Mouse (Mus musculus): ENCODE data around the gene Elmo1. TPM values are rescaled to one million over a fixed set of nuclear protein-coding genes. Genes with fewer than 3 reads are reported as not detected.

The Elmo1 gene
- polyA plus RNA-seq, 1 experiment from 2014 or later = 43.2 TPM

DNA sequence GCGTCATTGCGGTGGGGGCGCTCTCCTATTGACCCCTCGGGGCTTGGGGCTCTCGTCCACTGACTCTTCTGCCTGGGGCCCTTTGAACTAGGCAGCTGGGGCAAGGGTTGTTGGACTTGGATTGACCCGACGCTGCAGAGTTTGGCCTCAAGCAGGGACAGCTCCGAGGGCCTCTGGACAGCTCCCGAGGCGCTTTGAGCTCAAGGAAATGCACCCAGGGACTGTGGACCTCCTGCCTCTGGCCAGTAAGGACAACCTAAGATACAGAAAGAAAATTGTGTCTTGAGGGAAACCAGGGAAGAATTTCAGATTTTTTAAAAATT, 1.2 kb downstream of the Elmo1 start:
- Histone ChIP-seq H3K27ac (ENCODE audit: low read length) (no peak overlapping the region; the same call in 1 of the 2 replicates), H3K27me3 (ENCODE audit: control insufficient read depth, insufficient read depth, low read depth, low read length) (no peaks in the 10 kb centered on the region), H3K36me3 (ENCODE audit: control insufficient read depth, insufficient read depth, low read length) (no peaks in the 10 kb centered on the region), H3K4me1 (ENCODE audit: control insufficient read depth, insufficient read depth, low read length) (peaks cover 8% of the 10 kb centered on the region; the same call in 1 of the 2 replicates), H3K9me3 (replicated peaks; ENCODE audit: control insufficient read depth, low read length, poor library complexity, severe bottlenecking) (no peaks in the 10 kb centered on the region), H3K9ac (ENCODE audit: low read depth, low read length) (peak overlapping the region; percentile 81), H3K4me2 (ENCODE audit: low read length) (peak overlapping the region; percentile 94), H3K4me3 (ENCODE audit: low read depth, low read length) (peak overlapping the region; percentile 88)
- WGBS = 2% methylated on average over 10 of the region's 10 CpGs
- peak; percentile 15; the same call in 1 of the 2 replicates for ATAC-seq

DNA sequence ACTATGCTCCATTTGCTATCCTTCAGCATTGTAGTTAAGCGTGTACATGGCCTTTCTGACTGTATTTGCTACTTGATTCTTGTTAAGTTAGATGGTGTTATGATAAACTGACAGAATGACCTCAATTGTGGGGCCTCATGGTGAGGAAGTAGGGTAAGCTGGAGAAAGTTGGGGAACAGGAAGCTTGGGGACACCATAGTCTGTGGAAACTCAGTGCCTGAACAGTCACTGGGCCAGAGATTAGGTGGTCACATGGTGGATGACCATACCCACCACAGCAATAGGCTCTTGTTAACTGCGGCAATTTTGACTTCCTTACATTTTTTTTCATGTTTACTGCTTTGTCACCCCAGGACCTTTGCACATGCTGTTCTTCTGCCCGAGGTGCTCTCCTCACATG, 1.9 kb downstream of the Elmo1 start:
- H3K36me3 ChIP-seq (ENCODE audit: control insufficient read depth, insufficient read depth, low read length) = no peaks in the 10 kb centered on the region
- peaks cover 8% of the 10 kb centered on the region; the same call in 1 of the 2 replicates for H3K4me1 ChIP-seq (ENCODE audit: control insufficient read depth, insufficient read depth, low read length)
- H3K9me3 ChIP-seq (replicated peaks; ENCODE audit: control insufficient read depth, low read length, poor library complexity, severe bottlenecking) = no peaks in the 10 kb centered on the region
- no peak overlapping the region for H3K4me2 ChIP-seq (ENCODE audit: low read length)
- no peaks in the 10 kb centered on the region for H3K27me3 ChIP-seq (ENCODE audit: control insufficient read depth, insufficient read depth, low read depth, low read length)
- no peak overlapping the region for H3K4me3 ChIP-seq (ENCODE audit: low read depth, low read length)
- no peak overlapping the region for H3K9ac ChIP-seq (ENCODE audit: low read depth, low read length)
- WGBS = 85% methylated on average over 3 of the region's 3 CpGs
- ATAC-seq = no peak
- no peak overlapping the region for H3K27ac ChIP-seq (ENCODE audit: low read length)

DNA sequence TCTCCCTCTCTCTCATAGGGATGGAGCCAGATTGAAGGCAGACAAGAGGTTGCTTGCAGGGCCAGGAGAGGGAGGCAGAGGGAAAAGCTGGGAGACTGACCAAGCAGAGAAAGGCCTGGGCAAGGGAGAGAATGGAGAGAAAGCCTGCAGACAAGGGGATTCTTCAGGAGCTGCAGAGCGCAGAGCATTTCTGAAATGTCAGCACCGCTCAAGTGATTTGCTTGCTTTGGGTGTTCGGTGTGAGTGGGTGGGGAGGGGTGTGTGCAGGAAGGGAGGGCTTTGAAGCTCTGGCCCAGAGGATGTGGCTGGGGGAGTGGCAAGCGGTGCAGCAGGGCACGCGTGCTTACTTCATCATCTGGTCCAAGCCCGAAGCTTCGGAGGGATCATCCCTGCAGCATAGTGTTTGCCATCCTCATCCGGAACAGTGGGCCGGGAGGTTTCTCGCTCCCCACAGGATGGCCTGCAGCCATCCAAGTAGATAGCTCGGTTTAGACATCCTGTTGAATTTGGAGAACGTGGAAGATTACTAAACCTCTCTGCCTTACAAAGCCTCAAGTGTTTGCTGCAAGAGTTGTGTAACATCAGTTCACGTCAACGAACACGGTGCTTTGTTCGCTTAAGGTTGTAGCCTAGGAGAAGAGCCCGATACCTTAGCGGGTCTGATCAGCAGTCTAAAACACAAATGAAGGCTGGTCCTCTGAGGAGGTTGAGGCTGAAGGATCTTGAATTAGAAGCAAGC, 3.1 kb downstream of the Elmo1 start:
- H3K9ac ChIP-seq (ENCODE audit: low read depth, low read length) = no peak overlapping the region
- 71% methylated on average over 19 of the region's 19 CpGs for WGBS
- no peaks in the 10 kb centered on the region for H3K27me3 ChIP-seq (ENCODE audit: control insufficient read depth, insufficient read depth, low read depth, low read length)
- H3K9me3 ChIP-seq (replicated peaks; ENCODE audit: control insufficient read depth, low read length, poor library complexity, severe bottlenecking) = no peaks in the 10 kb centered on the region
- no peaks in the 10 kb centered on the region for H3K36me3 ChIP-seq (ENCODE audit: control insufficient read depth, insufficient read depth, low read length)
- no peak overlapping the region for H3K27ac ChIP-seq (ENCODE audit: low read length)
- no peak overlapping the region for H3K4me2 ChIP-seq (ENCODE audit: low read length)
- no peak for ATAC-seq
- no peak overlapping the region for H3K4me3 ChIP-seq (ENCODE audit: low read depth, low read length)
- H3K4me1 ChIP-seq (ENCODE audit: control insufficient read depth, insufficient read depth, low read length) = peaks cover 8% of the 10 kb centered on the region; the same call in 1 of the 2 replicates

DNA sequence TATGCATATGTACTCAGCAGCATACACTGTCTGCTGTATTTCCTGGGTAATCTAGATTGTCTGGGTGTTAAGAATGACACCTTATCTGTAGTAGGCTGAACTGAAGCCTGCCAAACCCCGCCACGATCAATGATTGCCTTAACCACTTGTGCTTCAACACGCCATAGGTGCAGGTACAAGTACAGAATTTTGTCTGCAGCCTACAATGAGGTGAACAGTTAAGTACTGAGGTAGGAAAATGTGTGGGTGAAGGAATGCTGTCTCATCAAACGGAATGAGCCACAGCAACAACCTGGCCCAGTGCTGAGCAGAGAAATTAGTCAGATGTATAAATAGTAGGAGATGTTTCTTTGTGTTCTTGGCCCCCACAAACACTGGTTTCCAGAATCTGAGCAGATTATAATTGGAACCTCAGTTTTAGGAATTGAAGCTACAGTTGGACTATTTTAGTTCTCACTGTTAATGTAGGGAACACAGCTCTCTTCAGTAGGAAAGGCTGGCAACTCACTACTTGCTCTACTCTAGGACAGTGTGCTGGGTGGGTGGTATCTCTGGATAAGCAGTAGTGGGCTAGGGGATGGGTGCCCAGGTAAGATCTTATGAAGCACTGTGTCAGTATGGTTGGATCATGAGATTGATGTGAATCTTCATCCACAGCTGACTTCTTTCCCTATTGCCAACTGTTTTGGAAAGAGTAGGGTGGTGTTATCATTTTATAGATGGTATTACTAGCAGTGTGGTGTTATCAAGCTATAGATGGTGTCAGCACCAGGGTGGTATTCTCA, 4.7 kb downstream of the Elmo1 start:
- H3K9me3 ChIP-seq (replicated peaks; ENCODE audit: control insufficient read depth, low read length, poor library complexity, severe bottlenecking) = no peaks in the 10 kb centered on the region
- H3K4me3 ChIP-seq (ENCODE audit: low read depth, low read length) = no peak overlapping the region
- no peaks in the 10 kb centered on the region for H3K27me3 ChIP-seq (ENCODE audit: control insufficient read depth, insufficient read depth, low read depth, low read length)
- 95% methylated on average over 4 of the region's 4 CpGs for WGBS
- no peaks in the 10 kb centered on the region for H3K36me3 ChIP-seq (ENCODE audit: control insufficient read depth, insufficient read depth, low read length)
- no peak overlapping the region for H3K27ac ChIP-seq (ENCODE audit: low read length)
- H3K4me1 ChIP-seq (ENCODE audit: control insufficient read depth, insufficient read depth, low read length) = 0 out of 2 replicates have a peak, but pooled peaks cover 2% of the 10 kb centered on the region
- no peak for ATAC-seq
- H3K9ac ChIP-seq (ENCODE audit: low read depth, low read length) = no peak overlapping the region
- H3K4me2 ChIP-seq (ENCODE audit: low read length) = no peak overlapping the region

DNA sequence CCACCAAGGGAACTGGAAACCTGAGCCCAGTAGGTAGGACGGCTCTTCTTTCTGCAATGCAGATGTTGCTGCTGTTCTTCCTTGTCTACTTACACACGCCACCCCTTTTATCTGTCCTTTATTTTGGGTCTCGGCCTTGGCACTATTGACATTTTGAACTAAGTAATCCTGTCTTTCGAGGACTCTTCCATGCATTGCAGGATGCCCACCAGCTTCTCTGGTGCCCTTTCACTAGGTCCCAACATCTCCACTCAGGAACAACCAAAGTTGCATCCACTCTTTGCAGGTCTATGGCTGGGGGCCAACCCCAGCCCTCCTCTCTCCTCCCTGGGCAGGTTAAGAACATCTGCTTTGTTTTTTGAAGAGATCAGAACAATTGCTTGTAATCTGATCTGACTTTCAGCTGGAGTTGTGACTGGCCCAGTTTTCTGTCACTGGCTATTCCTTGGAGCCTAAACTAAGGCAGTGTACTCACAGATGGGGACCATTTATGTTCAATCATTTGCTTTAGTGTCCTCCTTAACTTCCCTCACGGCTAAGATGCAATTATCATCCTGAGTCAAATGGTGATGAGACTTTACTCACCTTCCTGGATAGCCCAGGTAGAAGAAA, 6.7 kb downstream of the Elmo1 start:
- Histone ChIP-seq H3K27ac (ENCODE audit: low read length) (no peak overlapping the region), H3K4me2 (ENCODE audit: low read length) (no peak overlapping the region), H3K4me1 (ENCODE audit: control insufficient read depth, insufficient read depth, low read length) (no peaks in the 10 kb centered on the region), H3K9me3 (replicated peaks; ENCODE audit: control insufficient read depth, low read length, poor library complexity, severe bottlenecking) (no peaks in the 10 kb centered on the region), H3K4me3 (ENCODE audit: low read depth, low read length) (no peak overlapping the region), H3K36me3 (ENCODE audit: control insufficient read depth, insufficient read depth, low read length) (no peaks in the 10 kb centered on the region), H3K27me3 (ENCODE audit: control insufficient read depth, insufficient read depth, low read depth, low read length) (no peaks in the 10 kb centered on the region), H3K9ac (ENCODE audit: low read depth, low read length) (no peak overlapping the region)
- no peak for ATAC-seq
- 66% methylated on average over 5 of the region's 5 CpGs for WGBS

DNA sequence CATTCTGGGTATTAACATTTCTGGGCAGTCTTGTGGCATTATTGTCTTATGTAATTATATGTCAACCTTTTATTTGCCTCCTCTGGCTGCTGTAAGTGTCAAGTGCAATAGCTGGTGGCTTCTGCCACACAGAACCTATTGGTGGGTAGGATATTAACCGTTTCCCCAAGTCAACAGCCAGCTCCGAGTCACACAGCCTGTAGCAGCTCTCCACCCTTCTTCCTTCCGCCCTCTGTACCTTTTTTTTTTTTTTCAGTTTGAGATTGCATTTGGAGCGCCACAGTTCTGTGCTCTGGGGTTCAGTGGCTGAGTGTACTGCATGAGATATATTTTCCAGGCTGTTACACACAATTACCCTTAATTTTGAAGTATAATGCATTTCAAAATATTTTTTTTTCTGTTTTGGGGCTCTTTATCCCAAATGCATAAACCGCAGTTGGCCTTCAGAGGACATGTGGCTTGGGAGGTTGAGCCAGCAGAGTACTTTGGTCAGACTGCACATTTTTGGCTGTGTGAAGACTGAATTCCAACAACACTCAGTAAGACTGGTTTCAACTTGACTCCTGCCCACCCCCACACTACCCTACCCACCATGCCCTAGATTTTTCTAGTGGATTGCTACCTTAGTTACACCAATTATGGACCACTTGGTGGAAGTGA, 7.7 kb downstream of the Elmo1 start:
- Histone ChIP-seq H3K4me1 (ENCODE audit: control insufficient read depth, insufficient read depth, low read length) (no peaks in the 10 kb centered on the region), H3K27me3 (ENCODE audit: control insufficient read depth, insufficient read depth, low read depth, low read length) (no peaks in the 10 kb centered on the region), H3K27ac (ENCODE audit: low read length) (no peak overlapping the region), H3K9me3 (replicated peaks; ENCODE audit: control insufficient read depth, low read length, poor library complexity, severe bottlenecking) (no peaks in the 10 kb centered on the region), H3K9ac (ENCODE audit: low read depth, low read length) (no peak overlapping the region), H3K4me3 (ENCODE audit: low read depth, low read length) (no peak overlapping the region), H3K4me2 (ENCODE audit: low read length) (no peak overlapping the region), H3K36me3 (ENCODE audit: control insufficient read depth, insufficient read depth, low read length) (no peaks in the 10 kb centered on the region)
- no peak for ATAC-seq
- 67% methylated on average over 5 of the region's 5 CpGs for WGBS

DNA sequence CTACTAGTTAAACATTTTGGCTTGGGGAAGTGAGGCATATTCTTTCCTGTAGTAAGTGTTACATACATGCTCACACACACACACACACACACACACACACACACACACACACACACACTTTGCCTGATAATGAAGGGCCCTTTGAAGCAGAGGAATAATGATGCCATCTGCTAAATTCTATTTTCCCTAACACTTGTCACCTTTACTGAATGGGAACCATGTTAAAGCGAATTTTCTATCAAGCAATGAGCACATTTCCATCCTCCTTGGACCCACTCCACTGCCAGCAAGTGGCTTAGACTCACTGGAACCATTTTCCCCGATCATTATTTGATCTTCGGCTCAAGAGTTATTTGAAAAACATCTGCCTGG, 8.2 kb downstream of the Elmo1 start:
- 63% methylated on average over 3 of the region's 3 CpGs for WGBS
- ATAC-seq = no peak

DNA sequence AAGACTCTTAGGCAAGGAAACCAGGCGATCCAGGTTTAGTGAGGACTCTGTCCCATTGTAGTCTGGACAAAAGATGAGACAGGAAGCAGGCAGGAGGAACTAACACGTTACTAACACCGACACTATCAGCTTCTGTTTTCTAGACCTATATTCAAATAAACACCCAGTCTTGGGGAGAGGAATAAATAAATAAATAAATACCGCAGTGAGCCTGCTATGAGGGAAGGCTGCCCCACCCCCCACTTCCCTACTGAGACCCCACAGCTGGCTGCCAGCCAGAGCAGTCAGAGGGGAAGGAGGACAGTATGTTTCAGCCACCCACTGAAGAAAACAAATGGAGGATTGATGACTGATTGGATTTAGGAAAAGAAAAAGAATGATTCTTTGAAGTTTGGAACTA, 9.2 kb downstream of the Elmo1 start:
- H3K36me3 ChIP-seq (ENCODE audit: control insufficient read depth, insufficient read depth, low read length) = no peaks in the 10 kb centered on the region
- H3K27me3 ChIP-seq (ENCODE audit: control insufficient read depth, insufficient read depth, low read depth, low read length) = no peaks in the 10 kb centered on the region
- H3K27ac ChIP-seq (ENCODE audit: low read length) = no peak overlapping the region
- H3K4me3 ChIP-seq (ENCODE audit: low read depth, low read length) = no peak overlapping the region
- no peak overlapping the region for H3K4me2 ChIP-seq (ENCODE audit: low read length)
- H3K9ac ChIP-seq (ENCODE audit: low read depth, low read length) = no peak overlapping the region
- no peak for ATAC-seq
- H3K9me3 ChIP-seq (replicated peaks; ENCODE audit: control insufficient read depth, low read length, poor library complexity, severe bottlenecking) = no peaks in the 10 kb centered on the region
- 16% methylated on average over 4 of the region's 4 CpGs for WGBS
- H3K4me1 ChIP-seq (ENCODE audit: control insufficient read depth, insufficient read depth, low read length) = no peaks in the 10 kb centered on the region

More for the DNA sequence above, 8.2 kb downstream of the Elmo1 start:
- H3K36me3 ChIP-seq (ENCODE audit: control insufficient read depth, insufficient read depth, low read length) = no peaks in the 10 kb centered on the region
- H3K27ac ChIP-seq (ENCODE audit: low read length) = no peak overlapping the region
- H3K27me3 ChIP-seq (ENCODE audit: control insufficient read depth, insufficient read depth, low read depth, low read length) = no peaks in the 10 kb centered on the region
- no peak overlapping the region for H3K9ac ChIP-seq (ENCODE audit: low read depth, low read length)
- no peaks in the 10 kb centered on the region for H3K9me3 ChIP-seq (replicated peaks; ENCODE audit: control insufficient read depth, low read length, poor library complexity, severe bottlenecking)
- no peak overlapping the region for H3K4me3 ChIP-seq (ENCODE audit: low read depth, low read length)
- H3K4me1 ChIP-seq (ENCODE audit: control insufficient read depth, insufficient read depth, low read length) = no peaks in the 10 kb centered on the region
- no peak overlapping the region for H3K4me2 ChIP-seq (ENCODE audit: low read length)

Measured in midbrain, embryonic 16.5 days (tissue).